Mouse (Mus musculus): ENCODE data around the gene Sall4.
"Not testable (repeated sequence)": the region's sequence is repeated elsewhere in the genome, so short reads cannot be mapped to it uniquely, and the experiment has no call there.

The Sall4 gene

GRCm38 (mm10) chr2:168744406-168744805, 23.3 kb downstream of the Sall4 start:
- not testable (repeated sequence) for DNase-seq (ENCODE audit: low spot score in 2 of 2)

GRCm38 (mm10) chr2:168742649-168743048, 25.1 kb downstream of the Sall4 start:
- DNase-seq (ENCODE audit: low spot score in 2 of 2): peak in 1 of 2 experiments; percentile 43

GRCm38 (mm10) chr2:168742059-168742627, 25.6 kb downstream of the Sall4 start, which contains the start of gene Atp9a:
Gene Atp9a (minus strand): TSS chr2:168742409.
- DNase-seq (ENCODE audit: low spot score in 2 of 2): peak; percentile 39 to 48

- DNase-seq (ENCODE audit: low spot score in 2 of 2): peak; percentile 45 to 50
These were observed 26.3 kb downstream of the Sall4 start for GRCm38 (mm10) chr2:168741273-168742058.

GRCm38 (mm10) chr2:168740496-168740895, 27.2 kb downstream of the Sall4 start:
- no peak for DNase-seq (ENCODE audit: low spot score in 2 of 2)

- DNase-seq (ENCODE audit: low spot score in 2 of 2): no peak
These were observed 28.9 kb downstream of the Sall4 start for GRCm38 (mm10) chr2:168738854-168739253.

- peak; percentile 38 to 51 for DNase-seq (ENCODE audit: low spot score in 2 of 2)
These were observed 29.9 kb downstream of the Sall4 start for GRCm38 (mm10) chr2:168737878-168738277.

- peak; percentile 37 to 55 for DNase-seq (ENCODE audit: low spot score in 2 of 2)
These were observed 33.7 kb downstream of the Sall4 start for GRCm38 (mm10) chr2:168734023-168734422.

GRCm38 (mm10) chr2:168731258-168731657, 36.5 kb downstream of the Sall4 start:
- DNase-seq (ENCODE audit: low spot score in 2 of 2): no peak

GRCm38 (mm10) chr2:168729736-168730135, 38.0 kb downstream of the Sall4 start:
- DNase-seq (ENCODE audit: low spot score in 2 of 2): no peak

GRCm38 (mm10) chr2:168728045-168728444, 39.7 kb downstream of the Sall4 start:
- peak in 1 of 2 experiments; percentile 38 for DNase-seq (ENCODE audit: low spot score in 2 of 2)

GRCm38 (mm10) chr2:168726007-168726406, 41.7 kb downstream of the Sall4 start:
- no peak for DNase-seq (ENCODE audit: low spot score in 2 of 2)

GRCm38 (mm10) chr2:168721313-168721712, 46.4 kb downstream of the Sall4 start:
- DNase-seq (ENCODE audit: low spot score in 2 of 2): no peak

GRCm38 (mm10) chr2:168719742-168720141, 48.0 kb downstream of the Sall4 start:
- DNase-seq (ENCODE audit: low spot score in 2 of 2): no peak

GRCm38 (mm10) chr2:168718735-168719134, 49.0 kb downstream of the Sall4 start:
- DNase-seq (ENCODE audit: low spot score in 2 of 2): no peak

- DNase-seq (ENCODE audit: low spot score in 2 of 2): no peak
These were observed 49.5 kb downstream of the Sall4 start for GRCm38 (mm10) chr2:168718267-168718666.

GRCm38 (mm10) chr2:168712199-168713176, 55.3 kb downstream of the Sall4 start:
- no peak for DNase-seq (ENCODE audit: low spot score in 2 of 2)

GRCm38 (mm10) chr2:168710979-168711378, 56.8 kb downstream of the Sall4 start:
- no peak for DNase-seq (ENCODE audit: low spot score in 2 of 2)

- no peak for DNase-seq (ENCODE audit: low spot score in 2 of 2)
These were observed 60.0 kb downstream of the Sall4 start for GRCm38 (mm10) chr2:168707766-168708165.

GRCm38 (mm10) chr2:168702266-168702665, 65.5 kb downstream of the Sall4 start:
- peak; percentile 11 to 17 for DNase-seq (ENCODE audit: low spot score in 2 of 2)
